Mouse (Mus musculus) limb, embryonic 12.5 days (tissue): ENCODE measurements around the gene Mia2. TPM values are rescaled to one million over a fixed set of nuclear protein-coding genes. Genes with fewer than 3 reads are reported as not detected.
A peak's percentile ranks its signal among the peaks of the same experiment; 100 is the strongest.
"Not testable (repeated sequence)": the region's sequence is repeated elsewhere in the genome, so short reads cannot be mapped to it uniquely, and the experiment has no call there.

ENCODE experiments used
- ATAC-seq: fragments of 200-750 bp; cut with Nextera tagmentation; 2 replicates; pipeline ENCODE4 v1.8.0; 2017; ENCODE audit warnings: low read depth, moderate TSS enrichment; ENCODE audit not compliant: insufficient number of reproducible peaks, insufficient read depth, low FRiP score, low TSS enrichment
- H3K27ac ChIP-seq: fragments of 300-500 bp; sonication (generic); 2 replicates; pipeline ENCODE4 v1.5.1; 2016; ENCODE audit warnings: mild to moderate bottlenecking, moderate library complexity
- H3K27me3 ChIP-seq: fragments of 300-500 bp; sonication (generic); 2 replicates; pipeline ENCODE4 v1.6.1; 2016; ENCODE audit warnings: mild to moderate bottlenecking, moderate library complexity
- H3K36me3 ChIP-seq: fragments of 300-500 bp; sonication (generic); 2 replicates; pipeline ENCODE4 v1.6.1; 2016; ENCODE audit warnings: mild to moderate bottlenecking, moderate library complexity
- H3K4me1 ChIP-seq: fragments of 300-500 bp; sonication (generic); replicated peaks from 2 replicates; pipeline ENCODE4 v1.6.1; 2016
- H3K4me2 ChIP-seq: fragments of 300-500 bp; sonication (generic); 2 replicates; pipeline ENCODE4 v1.6.1; 2016; ENCODE audit warnings: mild to moderate bottlenecking, moderate library complexity
- H3K4me3 ChIP-seq: fragments of 300-500 bp; sonication (generic); replicated peaks from 2 replicates; pipeline ENCODE4 v1.5.1; 2016; ENCODE audit warnings: mild to moderate bottlenecking
- H3K9ac ChIP-seq: fragments of 300-500 bp; sonication (generic); replicated peaks from 2 replicates; pipeline ENCODE4 v1.6.1; 2016; ENCODE audit warnings: mild to moderate bottlenecking, moderate library complexity
- H3K9me3 ChIP-seq: fragments of 300-500 bp; sonication (generic); 2 replicates; pipeline ENCODE4 v1.6.1; 2016; ENCODE audit warnings: mild to moderate bottlenecking, moderate library complexity
- WGBS: fragments of 180-500 bp; shearing (Covaris S2); methylation state at CpG from one replicate; pipeline ENCODE4 v1.1.7; 2016; 5-methylcytosine and 5-hydroxymethylcytosine counted together
- polyA plus RNA-seq: library from polyadenylated mRNA; unstranded; fragments of >200 nt; fragmentation: Nextera tagmentation; extraction: Ambion mirVana; gene quantifications from 2 replicates; pipeline ENCODE4 v1.2.1, GENCODE M21; 2016

The Mia2 gene
- polyA plus RNA-seq, result 65.0 and 72.8 TPM in 2 replicates

- H3K4me2 ChIP-seq, result no peak within 1 kb of the TSS
- ATAC-seq, result no peak
- H3K36me3 ChIP-seq, result no peaks in the 10 kb centered on the region
- no peaks in the 10 kb centered on the region for H3K27me3 ChIP-seq
- no peak within 1 kb of the TSS for H3K27ac ChIP-seq
- no peak within 1 kb of the TSS for H3K9ac ChIP-seq
- WGBS, result 84% methylated on average over 19 of the region's 19 CpGs
- H3K4me1 ChIP-seq, result no peaks in the 10 kb centered on the region
- H3K4me3 ChIP-seq, result no peak within 1 kb of the TSS
- no peaks in the 10 kb centered on the region for H3K9me3 ChIP-seq
Measured at GRCm38 (mm10) chr12:59095104-59096025, at the start of gene Mia2. Gene Mia2, plus strand, starts transcription at chr12:59095799.

- Histone ChIP-seq H3K4me1 (no peaks in the 10 kb centered on the region), H3K27ac (no peak overlapping the region), H3K36me3 (peaks cover 69% of the 10 kb centered on the region), H3K9ac (no peak overlapping the region), H3K27me3 (no peaks in the 10 kb centered on the region), H3K4me3 (no peak overlapping the region), H3K4me2 (no peak overlapping the region), H3K9me3 (no peaks in the 10 kb centered on the region)
- ATAC-seq, result no peak
- 95% methylated on average over 3 of the region's 3 CpGs for WGBS
Measured at GRCm38 (mm10) chr12:59052470-59052869, 43.1 kb upstream of the Mia2 start.

DNA sequence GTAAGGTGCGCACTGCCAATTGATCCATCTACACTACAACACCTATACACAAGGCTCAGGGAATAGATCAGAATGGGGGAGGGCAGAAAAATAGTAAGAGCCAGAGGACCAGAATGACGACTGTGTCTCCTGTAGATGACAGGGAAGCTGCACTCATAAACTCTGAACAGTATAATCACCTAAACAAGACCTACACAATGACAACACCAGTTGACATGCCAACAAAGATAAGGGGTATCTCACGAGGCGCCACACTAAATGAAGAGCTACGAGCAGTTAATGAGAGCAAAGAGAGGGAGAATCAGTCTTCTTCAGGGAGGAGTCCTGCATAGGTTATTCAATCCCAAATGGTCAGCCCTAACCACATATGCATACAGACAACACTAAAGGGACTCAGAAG, 42.4 kb upstream of the Mia2 start:
- no peak for ATAC-seq

GRCm38 (mm10) chr12:59053976-59054375, 41.6 kb upstream of the Mia2 start:
- no peak overlapping the region for H3K9ac ChIP-seq
- H3K36me3 ChIP-seq, result peaks cover 70% of the 10 kb centered on the region
- no peak overlapping the region for H3K4me3 ChIP-seq
- no peaks in the 10 kb centered on the region for H3K4me1 ChIP-seq
- H3K27ac ChIP-seq, result no peak overlapping the region
- no peak for ATAC-seq
- no peak overlapping the region for H3K4me2 ChIP-seq
- no peaks in the 10 kb centered on the region for H3K27me3 ChIP-seq
- H3K9me3 ChIP-seq, result no peaks in the 10 kb centered on the region

More for the DNA sequence above, 42.4 kb upstream of the Mia2 start:
- WGBS, result 92% methylated on average over 5 of the region's 5 CpGs
- Histone ChIP-seq H3K4me3 (no peak overlapping the region), H3K4me2 (no peak overlapping the region), H3K9ac (no peak overlapping the region), H3K9me3 (no peaks in the 10 kb centered on the region), H3K36me3 (peaks cover 71% of the 10 kb centered on the region), H3K4me1 (no peaks in the 10 kb centered on the region), H3K27ac (no peak overlapping the region), H3K27me3 (no peaks in the 10 kb centered on the region)

DNA sequence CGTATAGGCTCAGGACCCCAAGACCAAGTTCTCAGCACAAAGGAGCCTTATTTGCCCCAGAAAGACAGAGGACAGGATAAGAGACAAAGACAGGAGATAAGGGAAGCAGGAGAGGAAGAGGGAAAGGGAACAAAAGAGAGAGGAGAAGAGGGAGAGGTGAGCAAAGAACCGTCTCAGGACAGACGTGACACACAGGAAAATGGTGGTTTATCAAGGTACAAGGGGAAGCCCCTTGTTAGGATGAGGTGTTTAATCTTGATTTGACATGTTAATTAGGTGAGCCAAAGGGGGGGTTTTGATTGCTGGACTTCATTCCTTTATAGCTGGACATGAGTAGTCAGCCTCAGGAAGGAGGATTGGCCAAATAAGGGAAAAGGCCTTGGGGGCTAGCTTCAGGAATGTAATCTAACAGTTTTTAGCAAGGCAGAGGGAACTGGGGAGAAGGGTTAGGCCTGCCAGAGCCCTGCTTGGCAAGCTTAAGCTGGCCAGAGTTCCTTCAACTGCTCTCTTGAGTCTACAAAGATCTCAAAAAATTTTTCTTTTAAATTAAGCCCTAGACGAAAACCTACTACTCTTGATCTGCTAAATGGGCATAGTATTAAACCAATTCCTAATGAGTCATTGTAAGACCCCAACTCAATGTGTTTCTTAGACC, 40.3 kb upstream of the Mia2 start:
- H3K9me3 ChIP-seq, result no peaks in the 10 kb centered on the region
- H3K27ac ChIP-seq, result no peak overlapping the region
- 88% methylated on average over 4 of the region's 4 CpGs for WGBS
- no peaks in the 10 kb centered on the region for H3K27me3 ChIP-seq
- no peak for ATAC-seq
- no peak overlapping the region for H3K4me3 ChIP-seq
- no peak overlapping the region for H3K4me2 ChIP-seq
- H3K9ac ChIP-seq, result no peak overlapping the region
- H3K36me3 ChIP-seq, result peaks cover 63% of the 10 kb centered on the region
- H3K4me1 ChIP-seq, result peaks cover 9% of the 10 kb centered on the region

DNA sequence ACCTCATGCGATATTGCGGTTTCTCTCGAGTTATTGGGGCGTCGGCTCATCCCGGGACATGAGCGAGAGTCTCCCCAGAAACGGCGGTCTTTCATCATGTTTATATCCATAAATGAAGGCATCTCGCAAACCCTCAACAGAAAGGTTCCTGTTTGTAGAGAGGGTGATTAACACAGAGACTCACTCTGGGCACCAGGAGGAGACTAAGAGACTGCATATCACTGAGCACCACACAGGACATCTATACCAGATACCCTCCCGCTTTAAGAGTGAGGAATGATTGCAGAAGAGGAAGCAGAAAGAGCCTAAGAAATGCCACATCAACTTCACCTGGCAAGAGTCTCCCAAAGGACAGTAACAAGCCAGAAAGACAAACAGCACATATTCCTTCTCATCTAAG, 39.4 kb upstream of the Mia2 start:
- WGBS, result 94% methylated on average over 11 of the region's 11 CpGs
- Histone ChIP-seq H3K27ac (no peak overlapping the region), H3K36me3 (peaks cover 58% of the 10 kb centered on the region), H3K4me1 (peaks cover 12% of the 10 kb centered on the region), H3K4me3 (no peak overlapping the region), H3K9ac (no peak overlapping the region), H3K4me2 (no peak overlapping the region), H3K9me3 (no peaks in the 10 kb centered on the region), H3K27me3 (no peaks in the 10 kb centered on the region)
- no peak for ATAC-seq

DNA sequence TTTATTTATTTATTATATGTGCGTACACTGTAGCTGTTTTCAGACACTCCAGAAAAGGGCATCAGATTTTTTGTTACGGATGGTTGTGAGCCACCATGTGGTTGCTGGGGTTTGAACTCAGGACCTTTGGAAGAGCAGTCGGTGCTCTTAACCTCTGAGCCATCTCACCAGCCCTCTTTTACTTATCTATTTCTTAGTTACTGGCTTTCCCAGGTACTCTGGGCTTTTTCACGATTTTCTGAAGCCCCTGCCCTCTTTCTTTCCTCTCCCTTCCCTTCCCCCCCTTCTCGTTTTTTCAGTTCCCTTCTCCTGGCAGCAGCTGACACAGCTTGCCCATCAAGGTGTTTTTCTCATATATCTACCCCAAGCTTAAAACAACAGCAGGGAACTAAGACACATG, 37.4 kb upstream of the Mia2 start:
- not testable (repeated sequence) for H3K4me3 ChIP-seq, H3K27me3 ChIP-seq, H3K4me2 ChIP-seq, H3K27ac ChIP-seq, H3K9me3 ChIP-seq, ATAC-seq, H3K9ac ChIP-seq
- H3K4me1 ChIP-seq, result peaks cover 12% of the 10 kb centered on the region
- H3K36me3 ChIP-seq, result peaks cover 52% of the 10 kb centered on the region
- 86% methylated on average over 5 of the region's 5 CpGs for WGBS

- 61% methylated on average over 4 of the region's 4 CpGs for WGBS
- no peak for ATAC-seq
- H3K9ac ChIP-seq, result peak overlapping the region; percentile 93
- peak overlapping the region; percentile 86 for H3K4me3 ChIP-seq
- no peaks in the 10 kb centered on the region for H3K27me3 ChIP-seq
- peaks cover 12% of the 10 kb centered on the region for H3K4me1 ChIP-seq
- peak overlapping the region; percentile 74 for H3K4me2 ChIP-seq
- H3K9me3 ChIP-seq, result no peaks in the 10 kb centered on the region
- peak overlapping the region; percentile 93; the same call in 1 of the 2 replicates for H3K27ac ChIP-seq
- peaks cover 39% of the 10 kb centered on the region for H3K36me3 ChIP-seq
Measured at GRCm38 (mm10) chr12:59060322-59060721, 35.3 kb upstream of the Mia2 start.

DNA sequence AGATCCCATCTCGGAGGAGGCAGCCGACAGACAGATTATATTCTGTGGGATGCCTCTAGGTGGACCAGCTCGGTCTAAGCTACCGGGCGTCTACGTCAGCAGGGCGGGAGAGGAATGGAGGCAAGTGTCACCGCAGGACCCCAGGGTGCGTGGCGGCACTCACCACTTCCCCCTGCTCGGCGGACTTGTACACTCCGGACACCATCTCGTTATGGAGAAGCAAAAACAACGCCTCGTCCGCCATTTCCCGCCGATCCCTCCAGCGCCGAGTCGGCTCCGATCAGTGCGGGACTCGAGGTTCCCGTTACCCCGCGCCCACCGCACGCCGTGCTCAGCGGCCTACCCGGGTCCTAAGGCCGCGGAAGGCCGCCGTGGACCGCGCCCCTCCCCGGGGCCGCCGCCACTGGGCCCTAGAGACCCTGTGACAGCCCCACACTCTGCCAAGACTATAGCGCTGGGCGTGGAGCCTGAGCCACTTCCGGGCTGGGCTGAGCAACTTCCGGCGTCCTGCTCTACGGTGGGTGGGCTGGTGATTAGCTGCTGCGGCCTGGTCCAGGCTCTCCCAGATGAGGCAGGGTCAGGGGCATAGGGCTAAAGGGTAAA, 34.5 kb upstream of the Mia2 start, which contains the start of gene Trappc6b:
TSS of gene Trappc6b (minus strand) at position 480 of the 603 bp plus-strand sequence.
- peaks cover 31% of the 10 kb centered on the region for H3K36me3 ChIP-seq
- WGBS, result under 1% methylated on average over 49 of the region's 49 CpGs
- peak within 1 kb of the TSS; percentile 74 for H3K4me2 ChIP-seq
- peak within 1 kb of the TSS; percentile 93 for H3K27ac ChIP-seq
- H3K4me1 ChIP-seq, result peaks cover 13% of the 10 kb centered on the region
- H3K9ac ChIP-seq, result peak within 1 kb of the TSS; percentile 93
- no peaks in the 10 kb centered on the region for H3K9me3 ChIP-seq
- H3K4me3 ChIP-seq, result peak within 1 kb of the TSS; percentile 86
- H3K27me3 ChIP-seq, result no peaks in the 10 kb centered on the region
- peak; percentile 95 for ATAC-seq

- no peaks in the 10 kb centered on the region for H3K9me3 ChIP-seq
- no peak overlapping the region for H3K9ac ChIP-seq
- H3K4me2 ChIP-seq, result no peak overlapping the region
- no peak for ATAC-seq
- 85% methylated on average over 8 of the region's 8 CpGs for WGBS
- H3K27me3 ChIP-seq, result no peaks in the 10 kb centered on the region
- peaks cover 14% of the 10 kb centered on the region for H3K4me1 ChIP-seq
- H3K27ac ChIP-seq, result no peak overlapping the region
- no peak overlapping the region for H3K4me3 ChIP-seq
- peaks cover 22% of the 10 kb centered on the region for H3K36me3 ChIP-seq
Measured at GRCm38 (mm10) chr12:59064837-59065236, 30.8 kb upstream of the Mia2 start.

GRCm38 (mm10) chr12:59065776-59066175, 29.8 kb upstream of the Mia2 start:
- WGBS, result 79% methylated on average over 3 of the region's 3 CpGs
- Histone ChIP-seq H3K9me3 (no peaks in the 10 kb centered on the region), H3K4me3 (peak overlapping the region; percentile 91; the same call in 1 of the 2 replicates), H3K27ac (no peak overlapping the region), H3K4me2 (peak overlapping the region; percentile 84), H3K27me3 (no peaks in the 10 kb centered on the region), H3K4me1 (peaks cover 8% of the 10 kb centered on the region; the same call in 1 of the 2 replicates), H3K36me3 (peaks cover 31% of the 10 kb centered on the region), H3K9ac (peak overlapping the region; percentile 99)
- no peak for ATAC-seq
